In genomic region chr8:121947753-121948141, GRCm38 (mm10) we compare ENCODE assay signal across 8 mouse cellular contexts. TPM values are rescaled to one million over a fixed set of nuclear protein-coding genes. Genes with fewer than 3 reads are reported as not detected.
DNase-seq lines count a peak whose midpoint lies in the region; ATAC-seq lines count a peak whose summit lies in the region.

No protein-coding gene starts in this region.

- peak; percentile 39; the same call in 1 of the 2 replicates for ATAC-seq in embryonic facial prominence, embryonic 15.5 days (ENCODE audit: insufficient number of reproducible peaks, low FRiP score, low TSS enrichment, low read depth)
- ATAC-seq in heart, embryonic 12.5 days (ENCODE audit: insufficient number of reproducible peaks, low FRiP score): peak; percentile 47
- ATAC-seq in kidney, embryonic 16.5 days (ENCODE audit: low FRiP score, low TSS enrichment): peak; percentile 44
- peak; percentile 55 for ATAC-seq in liver, embryonic 13.5 days (ENCODE audit: low read depth)
- ATAC-seq in stomach, embryonic 14.5 days (ENCODE audit: insufficient number of reproducible peaks, insufficient read depth, low FRiP score, low read depth): peak; percentile 49; the same call in 1 of the 2 replicates

- H3K4me1 ChIP-seq in embryonic facial prominence, embryonic 15.5 days: peaks cover 41% of the 10 kb centered on the region
- peaks cover 41% of the 10 kb centered on the region for H3K4me1 ChIP-seq in heart, embryonic 12.5 days (replicated peaks)
- peaks cover 35% of the 10 kb centered on the region for H3K4me1 ChIP-seq in kidney, embryonic 16.5 days (ENCODE audit: insufficient read depth, low read length)
- H3K4me1 ChIP-seq in liver, embryonic 13.5 days (replicated peaks): peaks cover 71% of the 10 kb centered on the region
- peaks cover 15% of the 10 kb centered on the region for H3K4me1 ChIP-seq in stomach, embryonic 14.5 days (ENCODE audit: control insufficient read depth, insufficient read depth, low read length)

- peaks cover 4% of the 10 kb centered on the region; the same call in 1 of the 2 replicates for H3K36me3 ChIP-seq in embryonic facial prominence, embryonic 15.5 days
- no peaks in the 10 kb centered on the region for H3K36me3 ChIP-seq in heart, embryonic 12.5 days
- H3K36me3 ChIP-seq in kidney, embryonic 16.5 days (ENCODE audit: insufficient read depth, low read length): no peaks in the 10 kb centered on the region
- 0 out of 2 replicates have a peak, but pooled peaks cover 6% of the 10 kb centered on the region for H3K36me3 ChIP-seq in liver, embryonic 13.5 days
- peaks cover under 1% of the 10 kb centered on the region; the same call in 1 of the 2 replicates for H3K36me3 ChIP-seq in stomach, embryonic 14.5 days (ENCODE audit: control insufficient read depth, insufficient read depth, low read length)

- H3K27ac ChIP-seq in embryonic facial prominence, embryonic 15.5 days (replicated peaks): peak overlapping the region; percentile 93
- H3K27ac ChIP-seq in heart, embryonic 12.5 days (ENCODE audit: poor library complexity, severe bottlenecking): peak overlapping the region; percentile 84
- H3K27ac ChIP-seq in kidney, embryonic 16.5 days (ENCODE audit: low read length): peak overlapping the region; percentile 94
- peak overlapping the region; percentile 90 for H3K27ac ChIP-seq in liver, embryonic 13.5 days
- H3K27ac ChIP-seq in stomach, embryonic 14.5 days (ENCODE audit: low read length): peak overlapping the region; percentile 80

- WGBS in embryonic facial prominence, embryonic 15.5 days: under 1% methylated on average over 18 of the region's 18 CpGs
- WGBS in heart, embryonic 12.5 days: under 1% methylated on average over 18 of the region's 18 CpGs
- WGBS in kidney, embryonic 16.5 days: under 1% methylated on average over 18 of the region's 18 CpGs
- under 1% methylated on average over 18 of the region's 18 CpGs for WGBS in liver, embryonic 13.5 days (ENCODE audit: insufficient replicate concordance)
- under 1% methylated on average over 18 of the region's 18 CpGs for WGBS in stomach, embryonic 14.5 days

- peak overlapping the region; percentile 74 for H3K4me2 ChIP-seq in embryonic facial prominence, embryonic 15.5 days (replicated peaks)
- peak overlapping the region; percentile 78 for H3K4me2 ChIP-seq in heart, embryonic 12.5 days
- H3K4me2 ChIP-seq in kidney, embryonic 16.5 days (replicated peaks; ENCODE audit: low read depth, low read length): peak overlapping the region; percentile 79
- H3K4me2 ChIP-seq in liver, embryonic 13.5 days: peak overlapping the region; percentile 79
- peak overlapping the region; percentile 49 for H3K4me2 ChIP-seq in stomach, embryonic 14.5 days (replicated peaks; ENCODE audit: low read depth, low read length)

- H3K9ac ChIP-seq in embryonic facial prominence, embryonic 15.5 days: peak overlapping the region; percentile 40
- peak overlapping the region; percentile 71 for H3K9ac ChIP-seq in heart, embryonic 12.5 days
- peak overlapping the region; percentile 73 for H3K9ac ChIP-seq in kidney, embryonic 16.5 days (replicated peaks; ENCODE audit: low read length)
- peak overlapping the region; percentile 77 for H3K9ac ChIP-seq in liver, embryonic 13.5 days
- peak overlapping the region; percentile 11; the same call in 1 of the 2 replicates for H3K9ac ChIP-seq in stomach, embryonic 14.5 days (replicated peaks; ENCODE audit: low read depth, low read length)

- no peaks in the 10 kb centered on the region for H3K9me3 ChIP-seq in embryonic facial prominence, embryonic 15.5 days (replicated peaks)
- no peaks in the 10 kb centered on the region for H3K9me3 ChIP-seq in heart, embryonic 12.5 days (replicated peaks)
- H3K9me3 ChIP-seq in kidney, embryonic 16.5 days (ENCODE audit: low read length): no peaks in the 10 kb centered on the region
- no peaks in the 10 kb centered on the region for H3K9me3 ChIP-seq in liver, embryonic 13.5 days (replicated peaks)
- no peaks in the 10 kb centered on the region for H3K9me3 ChIP-seq in stomach, embryonic 14.5 days (ENCODE audit: control insufficient read depth, low read depth, low read length)

- H3K27me3 ChIP-seq in embryonic facial prominence, embryonic 15.5 days: no peaks in the 10 kb centered on the region
- 0 out of 2 replicates have a peak, but pooled peaks cover 11% of the 10 kb centered on the region for H3K27me3 ChIP-seq in heart, embryonic 12.5 days (replicated peaks)
- no peaks in the 10 kb centered on the region for H3K27me3 ChIP-seq in kidney, embryonic 16.5 days (ENCODE audit: insufficient read depth, low read length)
- no peaks in the 10 kb centered on the region for H3K27me3 ChIP-seq in liver, embryonic 13.5 days
- no peaks in the 10 kb centered on the region for H3K27me3 ChIP-seq in stomach, embryonic 14.5 days (ENCODE audit: control insufficient read depth, insufficient read depth, low read length)

- peak; percentile 90 for DNase-seq in A20 (ENCODE audit: low read depth, low spot score)
- DNase-seq in adrenal gland, postnatal 4 days (ENCODE audit: low spot score in 2 of 2): peak; percentile 66 to 79
- peak; percentile 91 for DNase-seq in liver, embryonic 13.5 days
- DNase-seq in natural killer cell, adult 2 months (ENCODE audit: low spot score in 2 of 2): peak; percentile 38 to 63

- H3K4me3 ChIP-seq in embryonic facial prominence, embryonic 15.5 days (replicated peaks): peak overlapping the region; percentile 41
- H3K4me3 ChIP-seq in heart, embryonic 12.5 days: peak overlapping the region; percentile 38
- peak overlapping the region; percentile 45 for H3K4me3 ChIP-seq in kidney, embryonic 16.5 days (ENCODE audit: low read length)
- H3K4me3 ChIP-seq in liver, embryonic 13.5 days (replicated peaks): peak overlapping the region; percentile 58
- peak overlapping the region; percentile 23 for H3K4me3 ChIP-seq in stomach, embryonic 14.5 days (ENCODE audit: low read depth, low read length)

RNA-seq across cellular contexts. Expression of gene Banp, which starts 1.8 kb away (rescaled TPM):
- 10 to 100 TPM; 14.0 to 15.7 TPM for total RNA-seq in adrenal gland, postnatal 4 days (2021)
- 46.3 and 48.5 TPM in 2 replicates for polyA plus RNA-seq in embryonic facial prominence, embryonic 15.5 days (2015; fragmentation: Nextera tagmentation; extraction: Ambion mirVana)
- polyA plus RNA-seq in heart, embryonic 12.5 days (2016; fragmentation: Nextera tagmentation; extraction: Ambion mirVana): 28.4 and 31.8 TPM in 2 replicates
- 50.7 TPM in 2 replicates for polyA plus RNA-seq in kidney, embryonic 16.5 days (2015; fragmentation: Nextera tagmentation; extraction: Ambion mirVana)
- 14.5 and 18.1 TPM in 2 replicates for polyA plus RNA-seq in liver, embryonic 13.5 days (2015; fragmentation: Nextera tagmentation; extraction: Ambion mirVana)
- polyA plus RNA-seq in stomach, embryonic 14.5 days (2014; fragmentation: Nextera tagmentation; extraction: Ambion mirVana): 33.8 and 42.4 TPM in 2 replicates

RNA-seq across cellular contexts. Expression of gene Car5a, which starts 3.0 kb away (rescaled TPM):
- total RNA-seq in adrenal gland, postnatal 4 days (2021): under 1 TPM in 1 of 2 experiments, not detected in 1; 0.76 TPM
- polyA plus RNA-seq in embryonic facial prominence, embryonic 15.5 days (2015; fragmentation: Nextera tagmentation; extraction: Ambion mirVana): 0.13 TPM in 1 of 2 replicates, not detected in the other
- not detected in 2 replicates for polyA plus RNA-seq in heart, embryonic 12.5 days (2016; fragmentation: Nextera tagmentation; extraction: Ambion mirVana)
- not detected in 2 replicates for polyA plus RNA-seq in kidney, embryonic 16.5 days (2015; fragmentation: Nextera tagmentation; extraction: Ambion mirVana)
- 0.88 and 1.1 TPM in 2 replicates for polyA plus RNA-seq in liver, embryonic 13.5 days (2015; fragmentation: Nextera tagmentation; extraction: Ambion mirVana)
- polyA plus RNA-seq in stomach, embryonic 14.5 days (2014; fragmentation: Nextera tagmentation; extraction: Ambion mirVana): not detected in 2 replicates

RNA-seq across cellular contexts. Expression of gene Slc7a5, which starts 40.3 kb away (rescaled TPM):
- 10 to 100 TPM; 56.2 to 59.0 TPM for total RNA-seq in adrenal gland, postnatal 4 days (2021)
- 31.0 and 31.9 TPM in 2 replicates for polyA plus RNA-seq in embryonic facial prominence, embryonic 15.5 days (2015; fragmentation: Nextera tagmentation; extraction: Ambion mirVana)
- 22.3 and 24.6 TPM in 2 replicates for polyA plus RNA-seq in heart, embryonic 12.5 days (2016; fragmentation: Nextera tagmentation; extraction: Ambion mirVana)
- polyA plus RNA-seq in kidney, embryonic 16.5 days (2015; fragmentation: Nextera tagmentation; extraction: Ambion mirVana): 15.1 and 17.0 TPM in 2 replicates
- 32.2 and 37.5 TPM in 2 replicates for polyA plus RNA-seq in liver, embryonic 13.5 days (2015; fragmentation: Nextera tagmentation; extraction: Ambion mirVana)
- polyA plus RNA-seq in stomach, embryonic 14.5 days (2014; fragmentation: Nextera tagmentation; extraction: Ambion mirVana): 17.1 and 19.7 TPM in 2 replicates

Comparison
In these comparisons a context has a peak if more than half of its experiments do, and no peak if none do; other contexts are left out.
1. Peak in every context shown above with its lines: DNase-seq, ATAC-seq, H3K4me3 ChIP-seq and H3K27ac ChIP-seq.
2. H3K9ac ChIP-seq: peak in every context shown above with its lines; median percentile 77 in liver, embryonic 13.5 days; 73 in kidney, embryonic 16.5 days; 71 in heart, embryonic 12.5 days; 40 in embryonic facial prominence, embryonic 15.5 days; 11 in stomach, embryonic 14.5 days.